Mouse (Mus musculus) kidney, postnatal 0 days (tissue): ENCODE data around the gene Dalrd3. TPM values are rescaled to one million over a fixed set of nuclear protein-coding genes. Genes with fewer than 3 reads are reported as not detected.

Source experiments
- ATAC-seq: fragments of 200-750 bp; cut with Nextera tagmentation; replicated peaks from 2 replicates; pipeline ENCODE4 v1.8.0; 2017; ENCODE audit warnings: low read depth, moderate number of reproducible peaks, moderate TSS enrichment, moderate library complexity; ENCODE audit not compliant: low FRiP score
- DNase-seq: peaks from one replicate; pipeline ENCODE4 v3.0.0-alpha.2; 2016; ENCODE audit warnings: low spot score
- H3K27ac ChIP-seq: fragments of 300-500 bp; sonication (generic); 2 replicates; pipeline ENCODE4 v1.5.1; 2014; ENCODE audit warnings: mild to moderate bottlenecking
- H3K27me3 ChIP-seq: fragments of 300-500 bp; sonication (generic); 2 replicates; pipeline ENCODE4 v1.6.1; 2014; ENCODE audit warnings: low read length, mixed read lengths; ENCODE audit not compliant: insufficient read depth
- H3K36me3 ChIP-seq: fragments of 300-500 bp; sonication (generic); 2 replicates; pipeline ENCODE4 v1.6.1; 2014; ENCODE audit warnings: low read length, mixed read lengths; ENCODE audit not compliant: insufficient read depth
- H3K4me1 ChIP-seq: fragments of 300-500 bp; sonication (generic); replicated peaks from 2 replicates; pipeline ENCODE4 v1.6.1; 2014; ENCODE audit warnings: antibody characterized with exemption, low read length, mixed read lengths; ENCODE audit not compliant: insufficient read depth
- H3K4me2 ChIP-seq: fragments of 300-500 bp; sonication (generic); 2 replicates; pipeline ENCODE4 v1.6.1; 2014; ENCODE audit warnings: mild to moderate bottlenecking, low read length, moderate library complexity, mixed read lengths
- H3K4me3 ChIP-seq: fragments of 300-500 bp; sonication (generic); replicated peaks from 2 replicates; pipeline ENCODE4 v1.5.1; 2014; ENCODE audit warnings: low read depth, low read length
- H3K9ac ChIP-seq: fragments of 300-500 bp; sonication (generic); 2 replicates; pipeline ENCODE4 v1.6.1; 2014; ENCODE audit warnings: low read depth, low read length
- H3K9me3 ChIP-seq: fragments of 300-500 bp; sonication (generic); replicated peaks from 2 replicates; pipeline ENCODE4 v1.6.1; 2016; ENCODE audit warnings: low read length, inconsistent platforms, mixed read lengths
- CTCF ChIP-seq: IDR thresholded peaks from 2 replicates; pipeline ENCODE4 v1.5.1; 2016; ENCODE audit warnings: antibody characterized with exemption, low read depth, mild to moderate bottlenecking, moderate library complexity
- WGBS: fragments of 180-500 bp; shearing (Covaris S2); extraction: QIAGEN DNeasy Blood & Tissue Kit; methylation state at CpG from one replicate; pipeline ENCODE4 v1.1.7; 2014; 5-methylcytosine and 5-hydroxymethylcytosine counted together
- polyA plus RNA-seq: library from polyadenylated mRNA; unstranded; fragments of >200 nt; fragmentation: Nextera tagmentation; extraction: Ambion mirVana; gene quantifications from 2 replicates; pipeline ENCODE4 v1.2.1, GENCODE M21; 2015

Gene Dalrd3
- polyA plus RNA-seq, 1 experiment from 2014 or later, result 102 TPM

DNA sequence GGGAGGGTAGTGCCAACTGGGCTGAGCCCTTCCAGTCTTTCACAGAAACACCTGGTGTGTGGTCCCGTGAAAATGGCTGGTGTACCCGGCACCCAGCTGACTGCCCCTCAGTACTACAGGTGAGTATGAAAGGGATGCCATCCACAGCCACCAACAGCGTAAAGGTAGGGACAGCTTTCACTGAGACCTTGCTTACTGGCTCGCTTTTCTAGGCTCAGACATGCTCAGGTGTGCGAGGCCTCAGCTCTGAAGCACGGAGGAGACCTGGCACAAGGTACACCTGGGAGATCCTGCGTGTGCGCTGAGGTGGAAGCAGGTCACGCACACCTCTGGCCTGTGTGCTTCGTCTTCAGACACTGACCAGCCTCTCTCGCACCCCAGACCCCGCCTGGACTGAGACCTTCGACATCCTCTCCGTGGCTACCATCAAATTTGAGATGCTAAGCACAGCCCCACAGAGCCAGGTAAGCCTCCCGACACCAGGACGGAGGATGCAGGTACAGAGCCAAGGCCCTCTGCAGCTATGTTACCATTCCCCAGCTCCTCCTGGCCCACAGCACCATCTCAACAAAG, 1.8 kb downstream of the Dalrd3 start:
- Histone ChIP-seq H3K9me3 (no peaks in the 10 kb centered on the region), H3K4me2 (no peak overlapping the region), H3K27ac (no peak overlapping the region), H3K36me3 (peaks cover 27% of the 10 kb centered on the region), H3K9ac (no peak overlapping the region), H3K4me1 (0 out of 2 replicates have a peak, but pooled peaks cover 10% of the 10 kb centered on the region), H3K4me3 (no peak overlapping the region), H3K27me3 (no peaks in the 10 kb centered on the region)
- WGBS, result 91% methylated on average over 16 of the region's 16 CpGs
- DNase-seq (no peak), ATAC-seq (no peak)
- no peak for TF ChIP-seq CTCF

DNA sequence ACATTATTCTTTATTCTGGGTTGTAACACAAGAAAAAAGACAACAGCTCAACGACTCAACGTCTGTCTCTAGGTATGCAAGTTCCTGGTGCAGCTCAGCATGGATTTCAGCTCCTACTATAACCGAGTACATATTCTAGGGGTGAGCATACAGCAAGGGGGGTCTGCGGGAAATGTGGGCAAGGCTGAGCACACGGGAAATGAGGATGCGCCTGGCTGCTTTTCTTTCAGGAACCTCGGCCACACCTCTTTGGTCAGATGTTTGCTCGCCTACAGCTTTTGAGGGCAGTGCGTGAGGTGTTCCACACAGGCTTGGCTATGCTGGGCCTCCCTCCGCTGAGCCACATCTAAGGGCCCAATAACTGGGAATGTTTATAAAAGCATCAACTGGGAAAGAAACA, 2.6 kb downstream of the Dalrd3 start:
- no peaks in the 10 kb centered on the region for H3K27me3 ChIP-seq
- H3K27ac ChIP-seq, result no peak overlapping the region
- no peak for TF ChIP-seq CTCF
- H3K9ac ChIP-seq, result no peak overlapping the region
- no peak overlapping the region for H3K4me2 ChIP-seq
- H3K36me3 ChIP-seq, result peaks cover 27% of the 10 kb centered on the region
- WGBS, result 72% methylated on average over 10 of the region's 10 CpGs
- no peaks in the 10 kb centered on the region for H3K9me3 ChIP-seq
- no peak overlapping the region for H3K4me3 ChIP-seq
- no peak for ATAC-seq
- H3K4me1 ChIP-seq, result 0 out of 2 replicates have a peak, but pooled peaks cover 10% of the 10 kb centered on the region
- DNase-seq, result no peak

DNA sequence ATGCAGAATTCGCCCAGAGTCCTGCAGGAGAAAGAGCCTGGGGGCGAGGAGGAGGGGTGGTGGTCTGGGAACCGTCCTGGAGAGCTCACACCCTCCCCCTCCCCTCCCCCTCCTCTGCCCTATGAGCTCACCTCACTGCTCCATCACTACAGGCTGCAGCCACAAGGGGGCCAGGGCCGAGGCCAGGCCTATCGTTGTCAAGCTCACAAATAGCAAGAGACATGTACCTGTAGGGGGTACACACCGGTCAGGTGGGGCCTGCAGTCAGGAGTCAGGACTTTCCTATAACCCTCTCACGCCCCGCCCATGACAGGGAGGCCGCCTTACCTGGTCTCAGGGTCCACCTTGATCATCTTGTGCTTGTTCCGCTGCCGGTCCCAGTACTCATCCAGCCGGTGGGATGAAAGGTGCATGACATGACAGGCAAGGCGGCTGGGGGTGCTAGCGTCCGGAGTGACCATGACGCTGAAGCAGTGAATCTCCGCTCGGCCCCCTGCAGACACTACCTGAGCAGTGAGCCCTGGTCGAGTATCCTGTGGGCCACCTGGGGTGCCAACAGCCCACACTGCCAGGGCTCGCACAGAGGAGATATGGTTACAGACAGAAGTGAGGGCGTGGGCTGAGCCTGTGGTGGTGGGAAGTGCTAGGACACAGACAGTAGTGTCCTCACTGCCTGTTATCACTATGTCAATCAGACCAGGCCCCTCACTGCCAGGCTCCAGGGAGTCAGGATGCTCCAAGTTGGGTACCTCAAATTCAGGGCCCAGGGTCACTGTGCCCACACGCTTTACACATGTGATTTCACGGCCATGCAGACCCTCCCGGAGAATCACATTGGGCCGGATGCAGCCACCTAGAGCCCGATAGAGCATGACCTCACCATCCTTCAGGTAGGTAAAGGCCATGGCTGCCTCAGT, 4.3 kb downstream of the Dalrd3 start:
- Histone ChIP-seq H3K4me1 (peaks cover 5% of the 10 kb centered on the region; the same call in 1 of the 2 replicates), H3K4me3 (no peak overlapping the region), H3K27ac (no peak overlapping the region), H3K27me3 (no peaks in the 10 kb centered on the region), H3K9me3 (no peaks in the 10 kb centered on the region), H3K9ac (no peak overlapping the region), H3K4me2 (no peak overlapping the region), H3K36me3 (peaks cover 27% of the 10 kb centered on the region)
- peak; percentile 75 for DNase-seq
- WGBS, result 59% methylated on average over 26 of the region's 26 CpGs
- peak; percentile 12; the same call in 1 of the 2 replicates for ATAC-seq
- TF ChIP-seq CTCF, result peak; percentile 77

GRCm38 (mm10) chr9:108574921-108575320, 5.2 kb downstream of the Dalrd3 start:
- no peaks in the 10 kb centered on the region for H3K27me3 ChIP-seq
- H3K9ac ChIP-seq, result no peak overlapping the region
- 83% methylated on average over 12 of the region's 12 CpGs for WGBS
- H3K4me3 ChIP-seq, result no peak overlapping the region
- no peak overlapping the region for H3K4me2 ChIP-seq
- no peak overlapping the region for H3K27ac ChIP-seq
- TF ChIP-seq CTCF, result no peak
- ATAC-seq (no peak), DNase-seq (no peak)
- H3K36me3 ChIP-seq, result peaks cover 27% of the 10 kb centered on the region
- H3K9me3 ChIP-seq, result no peaks in the 10 kb centered on the region
- peaks cover 11% of the 10 kb centered on the region; the same call in 1 of the 2 replicates for H3K4me1 ChIP-seq

- no peaks in the 10 kb centered on the region for H3K27me3 ChIP-seq
- no peak for DNase-seq
- H3K27ac ChIP-seq, result no peak overlapping the region
- H3K9ac ChIP-seq, result no peak overlapping the region
- H3K36me3 ChIP-seq, result peaks cover 27% of the 10 kb centered on the region
- H3K4me2 ChIP-seq, result no peak overlapping the region
- ATAC-seq, result no peak
- H3K4me1 ChIP-seq, result peaks cover 11% of the 10 kb centered on the region; the same call in 1 of the 2 replicates
- H3K4me3 ChIP-seq, result no peak overlapping the region
- no peaks in the 10 kb centered on the region for H3K9me3 ChIP-seq
- TF ChIP-seq CTCF, result no peak
- 77% methylated on average over 37 of the region's 37 CpGs for WGBS
Measured at GRCm38 (mm10) chr9:108575321-108576297, 5.9 kb downstream of the Dalrd3 start.

- Histone ChIP-seq H3K4me1 (peaks cover 11% of the 10 kb centered on the region; the same call in 1 of the 2 replicates), H3K9ac (no peak overlapping the region; the same call in 1 of the 2 replicates), H3K9me3 (no peaks in the 10 kb centered on the region), H3K36me3 (peaks cover 22% of the 10 kb centered on the region), H3K4me3 (no peak overlapping the region), H3K4me2 (peak overlapping the region; percentile 84), H3K27ac (no peak overlapping the region), H3K27me3 (no peaks in the 10 kb centered on the region)
- no peak for DNase-seq
- no peak for ATAC-seq
- WGBS, result 43% methylated on average over 6 of the region's 6 CpGs
- no peak for TF ChIP-seq CTCF
Measured at GRCm38 (mm10) chr9:108577025-108577424, 7.3 kb downstream of the Dalrd3 start.
